Mouse (Mus musculus) hindbrain, embryonic 11.5 days (tissue): ENCODE results near the gene Aloxe3. TPM values are rescaled to one million over a fixed set of nuclear protein-coding genes. Genes with fewer than 3 reads are reported as not detected.

Experiments used
- ATAC-seq: fragments of 200-750 bp; cut with Nextera tagmentation; 2 replicates; pipeline ENCODE4 v1.8.0; 2017; ENCODE audit warnings: mild to moderate bottlenecking, moderate TSS enrichment, moderate library complexity; ENCODE audit not compliant: low FRiP score
- DNase-seq: peaks from one replicate; pipeline ENCODE4 v3.0.0-alpha.2; 2015; ENCODE audit warnings: low spot score
- H3K27ac ChIP-seq: fragments of 300-500 bp; sonication (generic); 2 replicates; pipeline ENCODE4 v1.5.1; 2014; ENCODE audit warnings: mild to moderate bottlenecking, low read depth, low read length
- H3K27me3 ChIP-seq: fragments of 300-500 bp; sonication (generic); 2 replicates; pipeline ENCODE4 v1.6.1; 2014; ENCODE audit warnings: mild to moderate bottlenecking, low read length, moderate library complexity, mixed read lengths; ENCODE audit not compliant: control insufficient read depth, insufficient read depth
- H3K36me3 ChIP-seq: fragments of 300-500 bp; sonication (generic); 2 replicates; pipeline ENCODE4 v1.6.1; 2014; ENCODE audit warnings: mild to moderate bottlenecking, low read length, moderate library complexity, mixed read lengths; ENCODE audit not compliant: control insufficient read depth, insufficient read depth
- H3K4me1 ChIP-seq: fragments of 300-500 bp; sonication (generic); replicated peaks from 2 replicates; pipeline ENCODE4 v1.6.1; 2014; ENCODE audit warnings: low read length, mixed read lengths; ENCODE audit not compliant: control insufficient read depth, insufficient read depth
- H3K4me2 ChIP-seq: fragments of 300-500 bp; sonication (generic); replicated peaks from 2 replicates; pipeline ENCODE4 v1.6.1; 2014; ENCODE audit warnings: mild to moderate bottlenecking, low read depth, low read length
- H3K4me3 ChIP-seq: fragments of 300-500 bp; sonication (generic); 2 replicates; pipeline ENCODE4 v1.5.1; 2014; ENCODE audit warnings: low read depth, low read length
- H3K9ac ChIP-seq: fragments of 300-500 bp; sonication (generic); 2 replicates; pipeline ENCODE4 v1.6.1; 2014; ENCODE audit warnings: low read depth, low read length
- H3K9me3 ChIP-seq: fragments of 300-500 bp; sonication (generic); 2 replicates; pipeline ENCODE4 v1.6.1; 2016; ENCODE audit warnings: low read length; ENCODE audit not compliant: control insufficient read depth
- WGBS: fragments of 180-500 bp; shearing (Covaris S2); extraction: QIAGEN DNeasy Blood & Tissue Kit; methylation state at CpG from one replicate; pipeline ENCODE4 v1.1.7; 2014; 5-methylcytosine and 5-hydroxymethylcytosine counted together
- polyA plus RNA-seq: library from polyadenylated mRNA; unstranded; fragments of >200 nt; fragmentation: Nextera tagmentation; extraction: Ambion mirVana; gene quantifications from 2 replicates; pipeline ENCODE4 v1.2.1, GENCODE M21; 2014

Aloxe3 gene
- polyA plus RNA-seq, 1 experiment from 2014 or later, result 0.40 TPM

GRCm38 (mm10) chr11:69117737-69118695 lies 7.7 kb upstream of the Aloxe3 start:
- DNase-seq (peak; percentile 74), ATAC-seq (no peak)
- H3K9me3 ChIP-seq, result no peaks in the 10 kb centered on the region
- H3K4me1 ChIP-seq, result peaks cover 21% of the 10 kb centered on the region
- under 1% methylated on average over 45 of the region's 45 CpGs for WGBS
- H3K36me3 ChIP-seq, result no peaks in the 10 kb centered on the region
- peak overlapping the region; percentile 71 for H3K9ac ChIP-seq
- H3K4me2 ChIP-seq, result peak overlapping the region; percentile 98
- no peak overlapping the region; the same call in 1 of the 2 replicates for H3K27ac ChIP-seq
- H3K27me3 ChIP-seq, result peaks cover 23% of the 10 kb centered on the region
- H3K4me3 ChIP-seq, result peak overlapping the region; percentile 75

- no peak for ATAC-seq
- Histone ChIP-seq H3K36me3 (no peaks in the 10 kb centered on the region), H3K9ac (no peak overlapping the region), H3K4me2 (peak overlapping the region; percentile 98), H3K4me3 (peak overlapping the region; percentile 75), H3K4me1 (peaks cover 21% of the 10 kb centered on the region), H3K27ac (no peak overlapping the region), H3K27me3 (peaks cover 23% of the 10 kb centered on the region), H3K9me3 (no peaks in the 10 kb centered on the region)
- peak; percentile 91 for DNase-seq
- under 1% methylated on average over 15 of the region's 15 CpGs for WGBS
Measured at GRCm38 (mm10) chr11:69118765-69119164, 6.9 kb upstream of the Aloxe3 start.

GRCm38 (mm10) chr11:69119446-69120155 lies 6.1 kb upstream of the Aloxe3 start:
- Histone ChIP-seq H3K27me3 (peaks cover 23% of the 10 kb centered on the region), H3K4me1 (peaks cover 21% of the 10 kb centered on the region)

GRCm38 (mm10) chr11:69120221-69121000 lies 5.3 kb upstream of the Aloxe3 start, which contains the start of gene Hes7:
TSS of gene Hes7 (plus strand) at chr11:69120404.
- ATAC-seq (no peak), DNase-seq (peak; percentile 64)
- H3K4me3 ChIP-seq, result peak within 1 kb of the TSS; percentile 78
- H3K9ac ChIP-seq, result peak within 1 kb of the TSS; percentile 61
- peaks cover 21% of the 10 kb centered on the region for H3K4me1 ChIP-seq
- H3K4me2 ChIP-seq, result peak within 1 kb of the TSS; percentile 97
- 2% methylated on average over 27 of the region's 27 CpGs for WGBS
- no peaks in the 10 kb centered on the region for H3K36me3 ChIP-seq
- no peaks in the 10 kb centered on the region for H3K9me3 ChIP-seq
- no peak within 1 kb of the TSS for H3K27ac ChIP-seq
- peaks cover 23% of the 10 kb centered on the region for H3K27me3 ChIP-seq

More at GRCm38 (mm10) chr11:69119446-69120155, 6.1 kb upstream of the Aloxe3 start:
- no peak for ATAC-seq
- 26% methylated on average over 14 of the region's 14 CpGs for WGBS
- H3K9me3 ChIP-seq, result no peaks in the 10 kb centered on the region
- no peak overlapping the region for H3K9ac ChIP-seq
- H3K4me2 ChIP-seq, result peak overlapping the region; percentile 97
- H3K4me3 ChIP-seq, result peak overlapping the region; percentile 78; the same call in 1 of the 2 replicates
- no peak overlapping the region for H3K27ac ChIP-seq
- peak; percentile 20 for DNase-seq
- H3K36me3 ChIP-seq, result no peaks in the 10 kb centered on the region

- WGBS, result 2% methylated on average over 33 of the region's 33 CpGs
- Histone ChIP-seq H3K9ac (peak overlapping the region; percentile 61), H3K27ac (no peak overlapping the region), H3K9me3 (no peaks in the 10 kb centered on the region), H3K4me2 (peak overlapping the region; percentile 97), H3K4me3 (peak overlapping the region; percentile 78), H3K27me3 (peaks cover 23% of the 10 kb centered on the region), H3K36me3 (no peaks in the 10 kb centered on the region), H3K4me1 (peaks cover 23% of the 10 kb centered on the region)
- DNase-seq (peak; percentile 61), ATAC-seq (no peak)
Measured at GRCm38 (mm10) chr11:69121001-69121740, 4.5 kb upstream of the Aloxe3 start.

- no peak for ATAC-seq
- peak overlapping the region; percentile 61 for H3K9ac ChIP-seq
- H3K36me3 ChIP-seq, result no peaks in the 10 kb centered on the region
- H3K4me3 ChIP-seq, result peak overlapping the region; percentile 78
- H3K4me1 ChIP-seq, result peaks cover 23% of the 10 kb centered on the region
- WGBS, result under 1% methylated on average over 27 of the region's 32 CpGs
- peaks cover 20% of the 10 kb centered on the region for H3K27me3 ChIP-seq
- DNase-seq, result peak; percentile 73
- peak overlapping the region; percentile 97 for H3K4me2 ChIP-seq
- no peaks in the 10 kb centered on the region for H3K9me3 ChIP-seq
- H3K27ac ChIP-seq, result no peak overlapping the region; the same call in 1 of the 2 replicates
Measured at GRCm38 (mm10) chr11:69121741-69122335, 3.9 kb upstream of the Aloxe3 start.

GRCm38 (mm10) chr11:69122336-69122951 lies 3.3 kb upstream of the Aloxe3 start, which contains the start of gene 9130213A22Rik:
TSS of gene 9130213A22Rik (minus strand) at chr11:69122589.
- Histone ChIP-seq H3K36me3 (no peaks in the 10 kb centered on the region), H3K9ac (peak within 1 kb of the TSS; percentile 61), H3K9me3 (no peaks in the 10 kb centered on the region), H3K27me3 (peaks cover 20% of the 10 kb centered on the region), H3K4me3 (peak within 1 kb of the TSS; percentile 78), H3K27ac (peak within 1 kb of the TSS; percentile 1), H3K4me1 (peaks cover 21% of the 10 kb centered on the region), H3K4me2 (peak within 1 kb of the TSS; percentile 97)
- peak; percentile 64 for ATAC-seq
- WGBS, result 2% methylated on average over 58 of the region's 66 CpGs
- peak; percentile 88 for DNase-seq
